ENCODE assay signal across 26 mouse cellular contexts in the genomic region with DNA sequence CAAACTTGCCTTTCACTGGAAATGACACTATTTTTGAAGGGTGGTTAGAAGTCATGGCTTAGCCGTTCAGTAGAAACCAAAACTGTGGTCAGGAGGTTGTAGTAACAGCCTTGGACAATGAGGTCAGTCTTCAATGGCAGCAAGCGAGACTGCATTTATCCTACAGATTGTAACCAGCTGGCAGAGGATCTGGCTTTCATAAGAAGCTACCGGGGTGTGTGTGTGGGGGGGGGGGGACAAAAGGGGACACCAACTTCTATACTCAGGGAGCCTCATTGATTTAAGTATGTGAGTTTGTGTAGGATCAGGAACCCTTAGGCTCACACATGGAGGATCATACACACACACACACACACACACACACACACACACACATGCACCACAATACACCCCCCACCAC. TPM values are rescaled to one million over a fixed set of nuclear protein-coding genes. Genes with fewer than 3 reads are reported as not detected.
A peak's percentile ranks its signal among the peaks of the same experiment; 100 is the strongest.
DNase-seq lines count a peak whose midpoint lies in the region; ATAC-seq and TF ChIP-seq lines count a peak whose summit lies in the region.
"Had no signal": no experiment of that assay in that cellular context is flagged by ENCODE, and none has a peak within 500 bp of the region (broad histone marks: within the 10 kb centered on the region; RNA-seq: fewer than 3 reads in every experiment).

No protein-coding gene starts in this region.

- H3K4me3 ChIP-seq in midbrain, embryonic 10.5 days = no peak overlapping the region
- H3K4me3 ChIP-seq in midbrain, postnatal 0 days (ENCODE audit: low read depth, low read length) = no peak overlapping the region
- no peak overlapping the region for H3K4me3 ChIP-seq in neural tube, embryonic 13.5 days
- H3K4me3 ChIP-seq in neural tube, embryonic 15.5 days (replicated peaks) = no peak overlapping the region
- no peak overlapping the region for H3K4me3 ChIP-seq in embryonic facial prominence, embryonic 13.5 days
- H3K4me3 ChIP-seq in kidney, embryonic 14.5 days (ENCODE audit: low read length) = no peak overlapping the region
- H3K4me3 ChIP-seq: erythroblast, embryonic 14.5 days; gastrocnemius, adult 2 months had no signal

- TF ChIP-seq CTCF in midbrain, postnatal 0 days (IDR thresholded peaks at IDR 0.05) = no peak

- H3K27me3 ChIP-seq in midbrain, embryonic 10.5 days (ENCODE audit: low read depth, poor library complexity, severe bottlenecking) = no peaks in the 10 kb centered on the region
- H3K27me3 ChIP-seq in midbrain, postnatal 0 days (ENCODE audit: insufficient read depth, low read length) = no peaks in the 10 kb centered on the region
- 0 out of 2 replicates have a peak, but pooled peaks cover 7% of the 10 kb centered on the region for H3K27me3 ChIP-seq in neural tube, embryonic 13.5 days
- no peaks in the 10 kb centered on the region for H3K27me3 ChIP-seq in neural tube, embryonic 15.5 days (replicated peaks)
- H3K27me3 ChIP-seq in embryonic facial prominence, embryonic 13.5 days = no peaks in the 10 kb centered on the region
- H3K27me3 ChIP-seq in kidney, embryonic 14.5 days (ENCODE audit: control insufficient read depth, insufficient read depth, low read length) = no peaks in the 10 kb centered on the region

- H3K4me2 ChIP-seq in midbrain, postnatal 0 days (ENCODE audit: low read depth, low read length, poor library complexity, severe bottlenecking) = no peak overlapping the region
- H3K4me2 ChIP-seq in neural tube, embryonic 13.5 days = no peak overlapping the region
- no peak overlapping the region for H3K4me2 ChIP-seq in neural tube, embryonic 15.5 days
- peak overlapping the region; percentile 31 for H3K4me2 ChIP-seq in embryonic facial prominence, embryonic 13.5 days
- no peak overlapping the region for H3K4me2 ChIP-seq in kidney, embryonic 14.5 days (replicated peaks; ENCODE audit: low read depth, low read length)
- H3K4me2 ChIP-seq: heart, embryonic 11.5 days; hindbrain, embryonic 14.5 days had no signal

- H3K4me1 ChIP-seq in midbrain, embryonic 10.5 days = peaks cover 13% of the 10 kb centered on the region
- H3K4me1 ChIP-seq in midbrain, postnatal 0 days (ENCODE audit: insufficient read depth, low read length) = peaks cover 6% of the 10 kb centered on the region; the same call in 1 of the 2 replicates
- H3K4me1 ChIP-seq in neural tube, embryonic 13.5 days (replicated peaks) = peaks cover 48% of the 10 kb centered on the region
- H3K4me1 ChIP-seq in neural tube, embryonic 15.5 days = peaks cover 41% of the 10 kb centered on the region
- H3K4me1 ChIP-seq in embryonic facial prominence, embryonic 13.5 days = peaks cover 18% of the 10 kb centered on the region
- H3K4me1 ChIP-seq in kidney, embryonic 14.5 days (ENCODE audit: control insufficient read depth, insufficient read depth, low read length) = 0 out of 2 replicates have a peak, but pooled peaks cover 2% of the 10 kb centered on the region

- no peaks in the 10 kb centered on the region for H3K9me3 ChIP-seq in midbrain, embryonic 10.5 days (replicated peaks)
- H3K9me3 ChIP-seq in midbrain, postnatal 0 days (ENCODE audit: low read length) = no peaks in the 10 kb centered on the region
- no peaks in the 10 kb centered on the region for H3K9me3 ChIP-seq in neural tube, embryonic 13.5 days
- H3K9me3 ChIP-seq in neural tube, embryonic 15.5 days (replicated peaks) = no peaks in the 10 kb centered on the region
- H3K9me3 ChIP-seq in embryonic facial prominence, embryonic 13.5 days = no peaks in the 10 kb centered on the region
- H3K9me3 ChIP-seq in kidney, embryonic 14.5 days (ENCODE audit: control insufficient read depth, low read length) = no peaks in the 10 kb centered on the region

- peak; percentile 23 for DNase-seq in embryo, embryonic 10.5 days (ENCODE audit: low spot score)
- no peak for DNase-seq in embryo, embryonic 11 days
- no peak for DNase-seq in midbrain, embryonic 10.5 days (ENCODE audit: low spot score)
- DNase-seq in midbrain, postnatal 0 days (ENCODE audit: low spot score) = no peak
- DNase-seq: adrenal gland, adult 8-10 months; adrenal gland, postnatal 25 days; cerebellum, adult 11-12 months; cerebellum, adult 8-10 months; cerebellum, postnatal 10 days; cerebellum, postnatal 36 days; forebrain, postnatal 0 days; gastrocnemius, adult 2 months; gastrocnemius, postnatal 14 days; heart, adult 11 months had no signal

- no peaks in the 10 kb centered on the region for H3K36me3 ChIP-seq in midbrain, embryonic 10.5 days
- H3K36me3 ChIP-seq in midbrain, postnatal 0 days (ENCODE audit: insufficient read depth, low read length) = no peaks in the 10 kb centered on the region
- H3K36me3 ChIP-seq in neural tube, embryonic 13.5 days = no peaks in the 10 kb centered on the region
- H3K36me3 ChIP-seq in neural tube, embryonic 15.5 days = no peaks in the 10 kb centered on the region
- H3K36me3 ChIP-seq in embryonic facial prominence, embryonic 13.5 days = no peaks in the 10 kb centered on the region
- H3K36me3 ChIP-seq in kidney, embryonic 14.5 days (ENCODE audit: control insufficient read depth, insufficient read depth, low read length) = no peaks in the 10 kb centered on the region

- peak overlapping the region; percentile 52; the same call in 1 of the 2 replicates for H3K27ac ChIP-seq in midbrain, embryonic 10.5 days (replicated peaks)
- H3K27ac ChIP-seq in midbrain, postnatal 0 days (ENCODE audit: low read depth, low read length) = no peak overlapping the region
- H3K27ac ChIP-seq in neural tube, embryonic 13.5 days (replicated peaks) = no peak overlapping the region
- H3K27ac ChIP-seq in neural tube, embryonic 15.5 days (replicated peaks) = no peak overlapping the region
- no peak overlapping the region for H3K27ac ChIP-seq in embryonic facial prominence, embryonic 13.5 days
- H3K27ac ChIP-seq in kidney, embryonic 14.5 days (ENCODE audit: low read depth, low read length) = no peak overlapping the region
- H3K27ac ChIP-seq: gastrocnemius, adult 2 months; hindbrain, embryonic 14.5 days; hindbrain, postnatal 0 days had no signal

- 79% methylated on average over 3 of the region's 3 CpGs for WGBS in midbrain, embryonic 10.5 days
- WGBS in midbrain, postnatal 0 days = 48% methylated on average over 3 of the region's 3 CpGs
- 45% methylated on average over 3 of the region's 3 CpGs for WGBS in neural tube, embryonic 13.5 days
- 48% methylated on average over 3 of the region's 3 CpGs for WGBS in neural tube, embryonic 15.5 days
- WGBS in embryonic facial prominence, embryonic 13.5 days = 21% methylated on average over 3 of the region's 3 CpGs
- 63% methylated on average over 3 of the region's 3 CpGs for whole genome bisulfite sequencing in kidney, embryonic 14.5 days

- no peak for ATAC-seq in midbrain, postnatal 0 days (ENCODE audit: low FRiP score)
- ATAC-seq in neural tube, embryonic 13.5 days (ENCODE audit: low read depth) = no peak
- ATAC-seq in neural tube, embryonic 15.5 days (ENCODE audit: low FRiP score) = no peak
- no peak for ATAC-seq in embryonic facial prominence, embryonic 13.5 days (ENCODE audit: insufficient number of reproducible peaks, insufficient read depth, low FRiP score, low TSS enrichment, low read depth)
- no peak for ATAC-seq in kidney, embryonic 14.5 days (ENCODE audit: low FRiP score, low TSS enrichment)
- ATAC-seq: activated CD4-positive, CD25-positive, alpha-beta regulatory T cell, adult 4 months; forebrain, embryonic 14.5 days; forebrain, postnatal 0 days; hindbrain, postnatal 0 days; inflammation-experienced regulatory T-cells, adult 6 months had no signal

- H3K9ac ChIP-seq in midbrain, postnatal 0 days (replicated peaks; ENCODE audit: low read length, poor library complexity, severe bottlenecking) = no peak overlapping the region
- 0 out of 2 replicates have a peak overlapping the region, but pooled peaks have one; percentile 17 for H3K9ac ChIP-seq in neural tube, embryonic 13.5 days
- H3K9ac ChIP-seq in neural tube, embryonic 15.5 days (replicated peaks) = no peak overlapping the region
- H3K9ac ChIP-seq in embryonic facial prominence, embryonic 13.5 days = no peak overlapping the region
- H3K9ac ChIP-seq in kidney, embryonic 14.5 days (ENCODE audit: low read depth, low read length) = no peak overlapping the region
- H3K9ac ChIP-seq: forebrain, postnatal 0 days; hindbrain, embryonic 14.5 days had no signal

RNA-seq across cellular contexts. Expression of a gene that starts 25.6 kb away (rescaled TPM):
- 2.5 and 6.0 TPM in 2 replicates for polyA plus RNA-seq in midbrain, embryonic 10.5 days (2016; fragmentation: Nextera tagmentation; extraction: Ambion mirVana)
- 183 and 199 TPM in 2 replicates for total RNA-seq in midbrain, postnatal 0 days (2014; rRNA removed)
- polyA plus RNA-seq in midbrain, postnatal 0 days (2015; fragmentation: Nextera tagmentation; extraction: Ambion mirVana) = 192 and 203 TPM in 2 replicates
- 60.9 and 69.8 TPM in 2 replicates for polyA plus RNA-seq in neural tube, embryonic 13.5 days (2015; fragmentation: Nextera tagmentation; extraction: Ambion mirVana)
- polyA plus RNA-seq in neural tube, embryonic 15.5 days (2015; fragmentation: Nextera tagmentation; extraction: Ambion mirVana) = 110 and 120 TPM in 2 replicates
- 16.8 and 25.9 TPM in 2 replicates for polyA plus RNA-seq in embryonic facial prominence, embryonic 13.5 days (2015; fragmentation: Nextera tagmentation; extraction: Ambion mirVana)
- 2.4 and 3.1 TPM in 2 replicates for polyA plus RNA-seq in kidney, embryonic 14.5 days (2014; fragmentation: Nextera tagmentation; extraction: Ambion mirVana)
- total RNA-seq: hematopoietic stem cell, adult 5-6 weeks had no signal
- polyA plus RNA-seq: erythroblast, embryonic 14.5 days had no signal
